14 mouse cellular contexts compared by ENCODE assay signal in genomic region chr10:39522857-39523614, GRCm38 (mm10).
DNase-seq lines count a peak whose midpoint lies in the region; ATAC-seq and TF ChIP-seq lines count a peak whose summit lies in the region.
"Had no signal": no experiment of that assay in that cellular context is flagged by ENCODE, and none has a peak within 500 bp of the region (broad histone marks: within the 10 kb centered on the region; RNA-seq: fewer than 3 reads in every experiment).

No protein-coding gene starts in this region.

- H3K9ac ChIP-seq in limb, embryonic 13.5 days = no peak overlapping the region
- H3K9ac ChIP-seq: heart, embryonic 15.5 days had no signal

- no peaks in the 10 kb centered on the region for H3K9me3 ChIP-seq in limb, embryonic 13.5 days
- H3K9me3 ChIP-seq: G1E; heart, embryonic 15.5 days had no signal

- peaks cover 52% of the 10 kb centered on the region for H3K4me1 ChIP-seq in limb, embryonic 13.5 days
- H3K4me1 ChIP-seq in olfactory bulb, adult 2 months (ENCODE audit: control insufficient read depth, insufficient read depth, low read length) = peaks cover 38% of the 10 kb centered on the region

- TF ChIP-seq POLR2A in olfactory bulb, adult 2 months (IDR thresholded peaks at IDR 0.05; ENCODE audit: insufficient read depth, low read depth, low read length) = no peak

- peaks cover 11% of the 10 kb centered on the region for H3K36me3 ChIP-seq in limb, embryonic 13.5 days

- H3K4me2 ChIP-seq in limb, embryonic 13.5 days (replicated peaks) = no peak overlapping the region
- H3K4me2 ChIP-seq: heart, embryonic 15.5 days had no signal

- H3K27me3 ChIP-seq in limb, embryonic 13.5 days = no peaks in the 10 kb centered on the region
- H3K27me3 ChIP-seq: heart, embryonic 15.5 days had no signal

- TF ChIP-seq CTCF in olfactory bulb, adult 2 months (IDR thresholded peaks at IDR 0.05; ENCODE audit: insufficient read depth, low read depth, low read length) = no peak

- DNase-seq in adrenal gland, postnatal 36 days = peak; percentile 38 to 42
- DNase-seq in adrenal gland, adult 8-10 months = no peak
- DNase-seq in ovary, adult 18-20 months (ENCODE audit: low spot score) = peak; percentile 52
- no peak for DNase-seq in ovary, postnatal 10 days (ENCODE audit: low spot score)
- DNase-seq in layer of hippocampus, adult 11-12 months (ENCODE audit: low spot score) = no peak
- DNase-seq in MN1 (ENCODE audit: low spot score) = no peak
- DNase-seq: liver; lung, postnatal 10 days had no signal

- no peak overlapping the region for H3K4me3 ChIP-seq in limb, embryonic 13.5 days
- no peak overlapping the region for H3K4me3 ChIP-seq in olfactory bulb, adult 2 months (ENCODE audit: insufficient read depth, low read depth, low read length)
- H3K4me3 ChIP-seq: heart, embryonic 15.5 days; myocyte had no signal

- no peak for ATAC-seq in limb, embryonic 13.5 days (ENCODE audit: low FRiP score, low read depth)
- ATAC-seq: intestine, embryonic 16.5 days had no signal

- H3K27ac ChIP-seq in limb, embryonic 13.5 days = peak overlapping the region; percentile 33; the same call in 1 of the 2 replicates
- peak overlapping the region; percentile 42 for H3K27ac ChIP-seq in olfactory bulb, adult 2 months (ENCODE audit: insufficient read depth, low read depth, low read length)
- H3K27ac ChIP-seq: heart, embryonic 15.5 days had no signal

- 46% methylated on average over 11 of the region's 11 CpGs for WGBS in limb, embryonic 13.5 days
- 34% methylated on average over 11 of the region's 11 CpGs for WGBS in olfactory bulb, adult 2 months

Comparison
In these comparisons a context has a peak if more than half of its experiments do, and no peak if none do; other contexts are left out.
1. DNase-seq: peak in adrenal gland, postnatal 36 days (2 of 2) and ovary, adult 18-20 months (single experiment); none in adrenal gland, adult 8-10 months (single experiment), ovary, postnatal 10 days (single experiment), layer of hippocampus, adult 11-12 months (single experiment) and MN1 (single experiment).